Mouse (Mus musculus): ENCODE data around the gene Xlr5a.
"Not testable (repeated sequence)": the region's sequence is repeated elsewhere in the genome, so short reads cannot be mapped to it uniquely, and the experiment has no call there.

DNA sequence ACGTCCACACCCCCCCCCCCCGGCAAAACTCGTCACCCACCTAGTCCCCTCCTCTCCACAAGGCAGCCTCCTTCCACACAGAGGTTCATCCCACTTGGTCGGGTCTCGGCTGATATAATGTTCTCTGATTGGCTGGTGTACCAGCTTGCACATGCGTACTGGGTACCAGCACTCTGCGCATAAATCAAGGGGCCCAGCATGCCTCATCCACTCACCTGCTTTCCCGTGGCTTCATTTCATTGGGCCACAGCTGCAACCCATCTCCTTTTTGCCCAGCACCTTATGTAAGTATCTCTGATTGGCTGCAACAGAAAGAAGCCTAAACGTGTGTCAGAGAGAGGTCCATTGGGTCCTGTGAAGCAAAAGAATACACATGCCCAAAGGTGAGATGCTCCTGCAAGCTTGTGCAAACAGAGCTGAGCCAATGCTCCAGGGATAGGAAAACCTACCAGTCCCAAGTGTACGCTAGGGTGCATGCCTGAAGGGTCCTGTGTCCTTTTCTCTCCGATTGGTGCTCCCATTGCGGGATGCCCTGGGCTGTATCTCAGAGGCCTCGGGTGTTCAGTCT, 195.8 kb downstream of the Xlr5a start, which contains the start of gene Xlr3a:
- TF ChIP-seq CTCF, POLR2A (IDR thresholded peaks at IDR 0.05; ENCODE audit: extremely low read depth, insufficient read depth, low read length): not testable (repeated sequence)
